Mouse (Mus musculus): ENCODE measurements around the gene Diras2.

Diras2 gene

DNA sequence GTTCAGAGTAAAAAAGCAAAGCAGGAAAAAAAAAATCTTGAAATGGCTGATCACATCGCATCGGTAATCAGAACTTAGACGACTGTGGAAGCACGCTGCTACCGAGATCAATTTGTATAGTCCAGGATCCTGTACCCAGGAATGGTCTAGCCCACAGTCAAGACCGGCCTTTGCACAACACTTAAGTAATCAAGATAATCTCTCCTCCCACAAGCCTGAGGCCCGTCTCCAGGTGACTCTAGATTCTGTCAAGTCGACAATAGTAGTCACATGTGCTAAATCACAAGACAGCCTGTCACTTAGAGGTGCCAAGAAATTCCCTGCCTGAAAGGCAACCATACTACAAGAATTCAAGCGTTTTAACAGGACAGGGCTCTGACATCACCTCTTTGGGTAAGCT lies at the start of gene Diras2:
Gene Diras2 (minus strand): TSS at position 159 of the 400 bp plus-strand sequence.
- CTCF ChIA-PET = interaction anchor here (0.6 to 1.4 kb wide), 2 partner anchors 255 to 1268 kb away, joined by 3 to 6 read pairs; no protein-coding TSS in a partner anchor

GRCm38 (mm10) chr13:52578776-52579175 lies 47.7 kb upstream of the Diras2 start:
- CTCF ChIA-PET = interaction anchor here (0.7 kb wide), 2 partner anchors 28 to 29 kb away, joined by 5 to 8 read pairs; no protein-coding TSS in a partner anchor

DNA sequence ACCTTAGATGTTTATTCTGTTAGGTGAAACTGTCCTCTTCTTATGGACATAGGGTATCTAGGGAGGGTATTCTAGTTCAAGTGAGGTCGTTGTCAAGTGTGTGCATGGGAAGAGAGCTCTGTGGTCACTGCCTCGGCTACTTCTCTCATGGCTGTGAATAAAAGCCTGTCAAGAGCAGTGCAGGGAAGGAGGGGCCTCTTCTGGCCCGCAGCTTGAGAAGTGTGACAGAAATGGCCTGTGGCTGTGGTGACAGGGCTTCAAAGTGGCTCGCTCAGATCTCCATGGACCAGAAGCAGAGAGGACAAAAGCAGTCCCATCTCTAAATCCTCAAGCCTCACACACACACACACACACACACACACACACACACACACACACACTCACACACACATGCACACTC lies 46.9 kb upstream of the Diras2 start:
- CTCF ChIA-PET = interaction anchor here (1.3 kb wide), 1 partner anchor 22 kb away, joined by 3 read pairs; no protein-coding TSS in a partner anchor

DNA sequence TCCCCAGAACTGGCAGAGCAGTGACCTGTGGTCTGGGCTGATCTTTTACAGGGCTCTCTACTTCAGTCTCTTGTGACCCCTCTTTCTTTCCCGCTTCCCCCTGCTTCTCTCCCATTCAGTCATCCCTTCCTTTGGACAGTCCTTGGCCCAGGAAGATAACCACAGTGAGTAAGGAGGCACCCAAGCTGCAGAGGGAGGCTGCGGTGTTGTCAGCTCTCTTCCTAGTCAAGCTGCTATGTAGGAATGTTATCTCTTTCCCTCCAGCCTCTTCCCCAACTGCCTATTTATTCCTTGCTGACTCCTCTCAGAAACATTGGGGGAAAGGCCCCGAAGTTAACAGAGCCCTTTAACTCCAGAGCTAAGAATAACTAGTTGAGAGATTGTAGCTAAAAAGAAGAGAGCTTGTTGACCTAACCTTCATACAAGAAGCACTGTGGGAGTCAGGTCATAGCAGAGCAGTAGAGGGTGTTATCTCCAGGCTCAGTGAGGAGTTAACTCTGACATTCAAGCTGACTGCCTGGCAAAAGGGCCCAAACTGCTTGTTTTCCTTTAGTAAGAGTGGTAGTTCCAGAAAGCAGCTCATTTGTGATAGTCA lies 46.3 kb upstream of the Diras2 start:
- CTCF ChIA-PET = interaction anchor here (1.3 kb wide), 1 partner anchor 22 kb away, joined by 3 read pairs; no protein-coding TSS in a partner anchor

DNA sequence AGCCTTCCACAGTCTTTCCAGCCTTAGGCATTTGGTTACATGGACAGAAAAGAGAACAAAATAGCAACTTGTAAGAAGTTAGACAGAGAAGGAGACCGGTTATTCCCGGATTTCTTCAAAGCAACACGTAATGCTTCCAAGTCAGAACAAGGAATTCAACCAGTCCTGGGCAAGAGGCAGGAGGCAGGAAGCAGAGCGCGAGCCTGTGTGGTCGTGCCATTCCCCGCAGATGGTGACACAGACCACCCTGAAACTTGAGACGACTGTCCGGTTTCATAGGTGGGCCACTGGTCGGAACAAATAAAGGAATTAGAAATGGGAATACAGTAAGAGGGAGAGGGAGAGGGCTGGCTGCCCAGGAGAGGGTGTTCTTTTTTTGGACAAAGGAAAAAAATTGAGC lies 45.8 kb upstream of the Diras2 start:
- CTCF ChIA-PET = interaction anchor here (1.3 kb wide), 1 partner anchor 23 kb away, joined by 3 read pairs; no protein-coding TSS in a partner anchor

DNA sequence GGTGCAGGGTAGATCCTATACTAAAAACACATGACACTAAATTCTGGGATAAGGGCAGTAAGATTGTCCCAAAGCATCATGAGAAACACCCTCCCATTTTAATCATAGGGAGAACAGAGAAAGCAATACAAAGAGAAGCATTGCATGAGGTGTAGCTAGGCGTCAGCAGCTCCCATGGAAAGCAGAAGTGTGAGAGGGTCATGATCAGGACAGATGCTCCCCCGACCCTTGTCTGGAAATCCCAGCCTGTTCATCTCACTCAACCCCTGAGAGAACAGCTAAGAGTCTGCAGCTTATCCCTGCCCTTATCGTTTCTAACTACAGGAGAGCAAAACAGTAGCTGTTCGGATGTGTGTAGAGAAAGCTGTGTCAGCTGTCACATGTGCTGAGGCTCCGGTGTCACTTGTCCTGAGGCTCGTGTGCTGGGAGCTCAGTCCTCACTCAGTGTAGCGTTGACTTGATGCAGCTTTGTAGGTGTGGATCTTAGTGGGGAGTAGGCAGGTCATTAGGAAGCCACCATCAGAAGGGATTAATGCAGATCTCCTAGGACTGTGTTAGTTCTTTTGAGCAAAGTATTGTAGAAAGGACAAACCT lies 45.0 kb upstream of the Diras2 start:
- CTCF ChIA-PET = interaction anchor here (1.1 kb wide), 1 partner anchor 21 kb away, joined by 3 read pairs; no protein-coding TSS in a partner anchor

DNA sequence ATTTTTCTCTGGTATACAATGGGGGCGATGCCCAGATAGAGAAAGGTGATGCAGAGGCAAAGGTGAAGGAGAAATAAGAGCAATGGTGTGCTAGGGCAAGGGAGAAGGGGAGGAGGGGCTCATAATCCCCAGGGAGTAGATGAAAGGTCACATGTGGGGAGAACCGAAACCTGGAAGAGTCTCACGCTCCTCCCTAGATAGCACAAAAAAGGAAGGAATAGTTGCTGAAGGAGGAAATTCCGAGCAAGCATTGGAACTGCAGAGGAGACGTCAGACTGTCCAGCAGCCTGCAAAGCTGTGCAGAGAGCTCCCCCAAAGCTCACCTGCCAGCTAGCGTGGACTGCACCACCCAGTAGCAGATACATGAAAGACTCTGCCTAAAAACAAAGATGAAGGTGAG lies 44.4 kb upstream of the Diras2 start:
- CTCF ChIA-PET = interaction anchor here (1.1 kb wide), 1 partner anchor 21 kb away, joined by 3 read pairs; no protein-coding TSS in a partner anchor

DNA sequence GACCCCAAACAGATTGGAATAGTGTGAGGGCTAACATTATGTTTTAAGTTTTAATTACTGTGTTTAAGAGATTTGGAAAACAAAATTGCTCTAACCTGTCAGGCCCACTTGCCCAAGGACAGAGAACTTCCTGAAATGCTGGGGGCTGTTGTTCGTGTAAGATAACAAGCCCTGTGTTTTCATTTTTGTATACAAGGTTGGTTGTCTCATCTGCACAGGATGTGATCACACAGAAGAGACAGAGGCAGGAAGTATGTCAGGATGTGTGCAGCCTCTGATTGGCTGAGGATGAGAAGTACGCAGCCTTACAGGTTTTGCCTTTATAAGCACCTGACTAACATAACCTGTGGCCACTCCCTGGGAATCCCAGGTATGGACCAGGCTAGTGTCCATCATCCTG lies 43.2 kb upstream of the Diras2 start:
- CTCF ChIA-PET = no interaction called here

DNA sequence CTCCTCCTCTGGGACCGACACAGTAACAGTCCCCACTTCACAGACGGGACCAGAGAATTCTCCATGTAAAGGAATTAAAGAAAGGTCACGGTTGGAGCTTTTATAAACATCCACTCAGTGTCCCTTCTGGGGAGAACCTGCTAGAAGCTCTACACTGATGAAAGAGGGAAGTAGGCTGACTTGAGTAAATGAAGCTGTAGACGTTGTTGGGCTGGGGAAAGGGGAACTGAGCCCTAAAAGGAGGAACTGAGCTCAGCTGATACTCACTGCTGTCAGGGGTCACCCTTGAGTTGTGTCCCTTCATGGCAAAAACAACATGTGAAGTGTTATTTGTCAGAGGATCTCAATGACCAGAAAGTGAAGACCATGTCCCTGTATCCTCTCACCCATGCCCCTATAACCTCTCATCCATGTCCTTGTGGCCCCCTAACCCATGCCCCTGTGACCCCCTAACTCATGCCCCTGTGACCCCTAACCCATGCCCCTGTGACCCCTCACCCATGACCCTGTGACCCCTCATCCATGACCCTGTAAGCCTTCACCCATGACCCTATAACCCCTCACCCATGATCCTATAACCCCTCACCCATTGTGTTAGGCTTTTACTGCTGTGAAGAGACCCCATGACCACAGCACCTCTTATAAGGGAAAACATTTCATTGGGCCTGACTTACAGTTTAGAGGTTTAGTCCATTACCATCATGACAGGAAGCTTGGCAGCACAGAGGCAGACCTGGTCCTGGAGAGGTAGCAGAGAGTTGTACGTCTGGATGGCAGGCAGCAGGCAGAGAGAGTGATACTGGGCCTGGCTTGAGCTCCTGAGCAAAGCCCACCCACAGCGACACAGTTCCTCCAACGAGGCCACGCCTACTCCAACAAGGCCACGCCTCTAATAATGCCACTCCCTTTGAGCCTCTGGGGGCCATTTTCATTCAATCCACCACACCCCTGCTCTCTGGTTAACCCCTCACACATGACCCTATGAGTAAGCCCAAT lies 41.7 kb upstream of the Diras2 start:
- CTCF ChIA-PET = interaction anchor here (0.6 to 1.8 kb wide), 5 partner anchors 8 to 64 kb away, joined by 3 to 6 read pairs (median 5); no protein-coding TSS in a partner anchor

DNA sequence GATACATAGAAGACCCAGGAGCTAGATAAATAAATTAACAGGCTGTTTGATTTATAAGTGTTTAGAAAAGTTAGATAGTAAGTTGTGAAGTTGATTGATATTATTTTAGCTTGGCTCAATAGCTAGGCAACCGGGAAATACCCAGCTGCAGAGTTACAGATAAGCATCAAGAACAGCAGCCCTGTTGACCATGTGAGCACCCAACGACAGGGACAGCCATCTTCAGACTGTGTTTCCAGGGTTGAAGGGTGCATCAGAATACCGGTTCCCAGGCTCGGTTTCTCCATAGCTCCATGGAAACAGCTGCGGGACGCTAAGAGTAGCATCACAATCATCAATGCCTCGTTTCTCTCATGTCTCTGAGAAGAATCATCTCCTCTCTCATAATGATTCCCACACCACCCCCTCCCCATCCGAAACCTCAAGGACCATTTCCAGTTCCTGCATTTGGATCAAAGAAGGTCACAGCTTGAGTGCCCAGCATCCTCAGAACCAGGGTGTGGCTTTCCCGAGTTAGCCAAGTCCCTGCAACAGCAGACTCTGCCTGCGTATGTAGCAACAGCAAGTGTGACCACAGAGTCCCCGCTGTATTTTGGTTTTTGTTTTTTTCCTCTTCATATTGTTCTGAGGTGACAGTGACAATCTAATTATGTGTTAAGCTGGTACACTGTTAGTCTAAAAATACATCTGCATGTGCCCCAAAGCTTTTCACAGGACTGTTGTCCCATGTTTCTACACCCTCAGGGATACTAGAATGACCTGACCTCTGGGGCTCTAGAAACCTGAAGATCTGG lies 40.7 kb upstream of the Diras2 start:
- CTCF ChIA-PET = interaction anchor here (0.6 to 1.8 kb wide), 5 partner anchors 9 to 489 kb away, joined by 3 to 6 read pairs (median 5); no protein-coding TSS in a partner anchor

DNA sequence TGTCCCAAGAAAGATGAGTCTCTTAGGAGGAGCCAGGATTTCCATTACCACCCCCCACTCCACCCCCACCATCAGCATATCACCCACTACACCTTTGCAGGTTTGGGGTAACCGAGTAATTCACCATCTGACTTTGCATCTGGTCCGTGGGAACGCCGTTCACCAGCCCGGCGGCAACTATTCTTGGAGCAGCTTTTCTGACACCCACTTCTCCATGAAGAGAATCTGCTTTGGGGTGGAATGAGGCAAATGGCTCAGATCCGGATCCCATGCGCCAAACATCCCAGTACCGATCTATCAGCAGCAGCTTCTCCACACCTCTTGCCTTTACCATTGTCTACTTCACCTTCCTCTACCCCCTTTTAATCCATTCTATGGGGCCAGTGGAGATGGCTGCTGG lies 39.2 kb upstream of the Diras2 start:
- CTCF ChIA-PET = no interaction called here

GRCm38 (mm10) chr13:52569194-52569769 lies 38.2 kb upstream of the Diras2 start:
- CTCF ChIA-PET = interaction anchor here (0.6 kb wide), 1 partner anchor 314 kb away, joined by 11 read pairs; no protein-coding TSS in a partner anchor

DNA sequence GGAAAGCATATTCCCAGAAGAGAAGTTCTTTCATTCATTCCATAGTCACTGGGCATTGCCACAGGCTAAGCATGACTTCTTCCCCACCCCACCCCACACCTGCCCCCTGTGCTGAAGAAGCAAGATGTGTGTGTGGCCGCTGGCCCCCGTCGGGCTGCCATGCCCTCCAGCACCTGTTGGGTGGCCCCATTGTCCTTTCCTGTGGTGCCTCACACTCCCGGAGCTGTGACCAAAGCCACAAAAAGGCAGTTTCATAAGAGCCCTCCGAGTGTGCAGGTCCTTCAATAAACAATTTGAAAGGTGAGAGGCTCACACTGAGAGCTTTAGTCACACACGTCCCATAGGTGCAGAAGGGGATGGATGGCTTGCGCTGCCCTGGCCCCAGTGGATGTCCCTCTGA lies 35.7 kb upstream of the Diras2 start:
- CTCF ChIA-PET = interaction anchor here (0.8 kb wide), 1 partner anchor 16 kb away, joined by 11 read pairs; no protein-coding TSS in a partner anchor

- CTCF ChIA-PET = interaction anchor here (0.8 kb wide), 1 partner anchor 16 kb away, joined by 11 read pairs; no protein-coding TSS in a partner anchor
Measured at GRCm38 (mm10) chr13:52566188-52566760, 35.2 kb upstream of the Diras2 start.

- CTCF ChIA-PET = interaction anchor here (1.5 kb wide), 1 partner anchor 27 kb away, joined by 3 read pairs; no protein-coding TSS in a partner anchor
Measured at GRCm38 (mm10) chr13:52565103-52565739, 34.1 kb upstream of the Diras2 start.

DNA sequence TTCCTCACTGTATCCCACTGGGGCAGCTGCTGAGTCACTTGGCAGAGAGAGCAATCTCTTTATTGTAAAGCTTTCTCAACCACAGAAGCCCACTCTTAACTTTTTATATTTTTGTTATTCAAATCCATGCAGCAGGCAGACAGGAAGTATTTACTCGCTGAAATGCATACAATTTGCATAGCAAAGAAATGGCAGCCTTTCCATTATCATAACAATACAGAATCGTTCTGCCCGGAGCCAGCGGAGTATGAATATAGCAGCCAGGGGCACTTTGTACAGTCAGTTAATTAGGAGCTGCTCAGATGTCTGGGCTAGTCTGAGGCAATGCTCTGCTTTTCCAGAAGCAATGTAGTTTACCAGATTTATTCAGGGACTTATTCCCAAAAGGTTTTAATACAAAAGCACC lies 31.1 kb upstream of the Diras2 start:
- CTCF ChIA-PET = interaction anchor here (0.7 kb wide), 1 partner anchor 282 kb away, joined by 14 read pairs; no protein-coding TSS in a partner anchor

DNA sequence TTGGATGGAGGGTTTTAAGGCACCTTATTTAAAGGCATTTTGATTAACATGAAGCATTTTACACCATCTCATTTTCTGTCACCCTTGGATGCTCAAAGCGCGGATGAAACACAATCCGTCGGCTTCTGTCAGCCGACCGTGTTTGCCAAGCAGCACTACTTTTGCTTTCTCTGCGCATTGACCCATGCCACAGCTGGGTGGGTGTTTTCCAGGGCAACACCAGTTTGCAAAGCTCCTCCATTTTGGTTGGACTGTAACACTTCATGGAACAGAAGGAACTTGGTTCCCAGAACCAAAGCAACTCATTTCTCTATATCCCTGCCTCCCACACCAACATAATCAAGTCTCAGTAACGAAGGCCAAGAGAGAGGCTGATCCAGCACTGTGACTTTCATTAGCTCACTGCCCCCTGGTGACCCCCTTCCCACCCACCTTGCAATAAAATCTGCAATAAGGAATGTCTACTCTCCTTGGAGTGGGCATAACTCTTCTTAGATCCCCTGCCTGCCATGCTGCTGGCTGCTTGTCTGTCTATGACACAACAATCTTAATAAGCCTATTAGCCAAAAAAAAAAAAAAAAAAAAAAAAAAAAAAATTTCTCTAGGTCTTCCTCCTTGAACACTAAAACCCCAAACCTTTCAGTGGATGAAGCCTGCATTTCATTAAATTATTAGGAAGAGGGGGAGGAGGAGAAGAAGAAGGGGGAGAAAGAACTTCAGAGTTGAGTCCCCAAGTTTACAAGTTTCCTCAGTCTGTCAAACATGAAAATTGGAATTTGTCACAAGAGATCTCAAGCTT lies 30.5 kb upstream of the Diras2 start:
- CTCF ChIA-PET = interaction anchor here (0.6 to 0.7 kb wide), 2 partner anchors 219 to 282 kb away, joined by 3 to 14 read pairs; no protein-coding TSS in a partner anchor

DNA sequence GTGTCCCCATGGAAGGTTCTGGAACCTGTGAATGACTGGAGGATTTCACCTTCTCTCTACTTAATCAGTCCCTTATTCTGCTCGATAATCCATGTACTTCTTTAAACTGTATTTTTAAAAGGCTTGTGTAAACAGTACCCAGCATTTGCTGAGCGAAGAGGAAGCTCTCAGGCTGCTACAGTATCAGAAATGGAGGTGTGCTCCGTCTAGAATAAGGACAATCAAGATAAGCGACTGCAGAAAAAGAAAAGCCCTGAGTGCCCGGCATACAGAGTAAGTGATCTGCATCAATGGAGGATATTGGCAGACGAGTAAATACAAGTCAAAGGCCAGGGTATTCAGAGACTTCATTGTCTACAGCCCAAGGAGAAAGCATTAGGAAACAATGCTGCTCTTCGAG lies 26.3 kb upstream of the Diras2 start:
- CTCF ChIA-PET = no interaction called here
